Mouse (Mus musculus): ENCODE measurements around the gene Man1c1. TPM values are rescaled to one million over a fixed set of nuclear protein-coding genes. Genes with fewer than 3 reads are reported as not detected.

The Man1c1 gene
- total RNA-seq (2017), result 12.8 to 13.9 TPM (median 13.3 TPM) in 3 replicates

GRCm38 (mm10) chr4:134703835-134704546 lies at the start of gene Man1c1:
Gene Man1c1 (minus strand): TSS chr4:134704290.
- ATAC-seq (replicated peaks; ENCODE audit: insufficient number of reproducible peaks, low FRiP score, low TSS enrichment, poor library complexity, severe bottlenecking), result peak; percentile 92

DNA sequence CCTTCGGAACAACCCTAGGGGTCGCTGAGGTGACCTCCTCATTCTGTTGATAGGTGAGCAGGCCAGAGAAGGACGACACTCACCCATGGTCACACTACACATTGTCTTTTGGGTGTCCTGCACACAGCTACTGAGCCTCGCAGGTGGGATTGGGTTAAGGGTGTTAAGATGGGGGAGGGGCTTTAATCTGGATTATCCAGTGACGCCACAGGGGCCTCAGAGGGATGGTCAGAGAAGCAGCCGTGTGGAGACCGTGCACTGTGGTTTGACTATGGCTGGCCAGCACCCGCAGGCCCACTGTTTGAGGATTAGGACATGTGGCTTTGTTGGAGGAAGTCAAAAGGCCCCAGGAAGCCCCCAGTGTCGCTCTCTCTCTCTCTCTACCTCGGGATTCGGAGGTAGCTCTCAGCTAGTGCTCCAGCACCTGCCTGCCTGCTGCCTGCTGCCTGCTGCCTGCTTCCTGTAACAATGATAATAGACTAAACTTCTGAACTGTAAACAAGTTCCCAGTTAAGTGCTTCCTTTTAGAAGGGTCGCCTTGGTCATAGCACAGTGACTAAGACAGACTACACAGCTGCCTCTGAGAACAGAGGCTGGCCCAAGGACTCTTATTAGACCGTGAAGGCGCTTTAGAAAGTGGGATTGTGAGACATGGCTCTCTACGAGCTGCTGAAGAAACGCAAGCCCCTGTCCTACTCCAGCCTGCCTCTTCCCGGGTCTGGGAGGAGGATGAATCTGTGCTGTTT lies 49.6 kb upstream of the Man1c1 start:
- no peak for ATAC-seq (replicated peaks; ENCODE audit: insufficient number of reproducible peaks, low FRiP score, low TSS enrichment, poor library complexity, severe bottlenecking)

GRCm38 (mm10) chr4:134752911-134753426 lies 48.9 kb upstream of the Man1c1 start:
- ATAC-seq (replicated peaks; ENCODE audit: insufficient number of reproducible peaks, low FRiP score, low TSS enrichment, poor library complexity, severe bottlenecking), result no peak

DNA sequence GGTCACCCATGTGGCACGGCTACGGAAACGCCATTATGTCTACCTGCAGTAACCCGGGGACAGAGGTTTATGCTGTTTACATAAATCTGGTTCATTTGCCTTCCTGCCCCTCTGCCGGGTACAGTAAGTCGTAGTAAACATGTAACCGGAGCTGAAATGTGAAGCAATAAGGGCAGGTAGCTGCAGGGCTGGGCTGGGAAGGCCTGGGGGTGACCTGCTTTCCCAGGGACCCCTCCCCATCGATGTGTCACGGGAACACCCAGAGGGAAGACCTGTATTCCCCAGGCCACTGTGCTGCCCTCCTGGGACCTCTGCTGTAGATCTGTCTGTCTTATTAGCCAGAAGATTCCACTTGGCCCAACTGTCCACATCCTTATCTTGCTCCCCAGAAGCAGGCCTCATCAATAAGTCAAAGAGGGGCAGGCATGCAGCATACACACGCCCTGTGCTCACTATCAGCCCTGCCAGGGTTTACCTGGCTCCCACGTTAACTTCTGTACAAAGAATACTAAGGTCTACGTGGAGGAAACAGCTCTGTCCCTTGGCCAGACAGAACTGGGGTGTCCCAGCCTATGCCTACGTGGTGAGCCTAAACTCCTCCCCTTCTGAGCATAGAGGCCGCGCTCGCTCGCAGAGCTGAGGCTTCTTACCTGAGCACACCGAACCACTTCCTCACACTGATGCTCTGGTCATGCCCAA lies 47.7 kb upstream of the Man1c1 start:
- ATAC-seq (replicated peaks; ENCODE audit: insufficient number of reproducible peaks, low FRiP score, low TSS enrichment, poor library complexity, severe bottlenecking), result no peak

GRCm38 (mm10) chr4:134750825-134751224 lies 46.7 kb upstream of the Man1c1 start:
- ATAC-seq (replicated peaks; ENCODE audit: insufficient number of reproducible peaks, low FRiP score, low TSS enrichment, poor library complexity, severe bottlenecking), result no peak

DNA sequence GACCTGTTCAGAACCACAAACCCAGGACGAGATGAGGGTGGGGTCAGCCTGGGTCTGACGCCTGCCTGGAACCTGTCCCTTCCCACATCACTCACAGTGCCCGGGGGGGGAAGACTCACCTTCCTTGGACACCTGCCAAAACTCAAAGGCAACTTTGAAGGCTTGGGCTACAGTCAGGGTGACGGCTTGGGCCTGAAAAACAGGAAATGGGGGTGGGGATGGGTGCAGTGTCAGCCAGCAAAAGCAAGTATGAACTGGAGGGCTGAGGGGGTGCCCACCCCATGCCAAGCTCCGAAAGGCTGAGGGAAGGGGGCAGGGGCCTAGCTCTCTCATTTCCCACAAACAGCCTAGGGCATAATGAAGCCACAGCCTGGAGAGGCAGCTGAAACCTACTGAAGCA lies 46.2 kb upstream of the Man1c1 start:
- 0 out of 2 replicates have a peak, but pooled peaks have one; percentile 7 for ATAC-seq (replicated peaks; ENCODE audit: insufficient number of reproducible peaks, low FRiP score, low TSS enrichment, poor library complexity, severe bottlenecking)

GRCm38 (mm10) chr4:134749301-134750030 lies 45.4 kb upstream of the Man1c1 start:
- ATAC-seq (replicated peaks; ENCODE audit: insufficient number of reproducible peaks, low FRiP score, low TSS enrichment, poor library complexity, severe bottlenecking), result no peak; the same call in 1 of the 2 replicates

DNA sequence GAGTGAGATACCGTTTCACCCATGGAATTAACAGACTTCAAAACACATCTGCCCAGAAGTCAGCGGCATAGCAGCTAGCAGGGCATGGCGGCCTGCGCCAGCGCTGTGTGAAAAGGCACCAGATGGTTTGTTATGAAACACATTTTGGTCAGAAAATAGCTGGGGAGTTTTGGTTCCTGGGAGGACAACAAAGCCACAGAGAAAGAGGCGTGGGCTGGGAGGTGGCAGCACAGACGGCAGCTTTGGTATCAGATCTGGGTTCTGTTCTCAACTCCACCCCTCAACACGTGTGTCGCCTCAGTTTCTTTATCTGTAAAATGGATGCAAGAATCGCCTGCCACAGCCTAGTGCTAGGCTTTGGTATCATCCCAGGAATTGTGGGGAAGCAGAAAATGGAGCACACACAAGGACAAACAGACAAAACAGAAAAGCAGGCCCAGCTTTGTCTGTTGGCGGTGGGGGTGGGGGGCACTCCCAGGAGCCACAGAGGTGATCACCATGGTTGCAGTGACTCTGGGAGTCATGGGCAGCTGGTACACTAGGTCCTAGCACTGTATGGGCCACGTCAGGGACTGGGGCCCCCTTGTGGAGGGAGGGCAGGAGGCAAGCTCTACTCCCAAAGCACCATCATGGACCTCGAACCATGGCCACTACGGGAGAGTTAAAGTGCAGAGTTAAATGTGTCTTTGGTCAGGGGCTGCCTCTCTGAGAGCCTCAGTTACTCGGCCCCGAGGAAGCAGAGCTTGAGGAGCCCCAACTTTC lies 42.0 kb upstream of the Man1c1 start:
- ATAC-seq (replicated peaks; ENCODE audit: insufficient number of reproducible peaks, low FRiP score, low TSS enrichment, poor library complexity, severe bottlenecking), result no peak

DNA sequence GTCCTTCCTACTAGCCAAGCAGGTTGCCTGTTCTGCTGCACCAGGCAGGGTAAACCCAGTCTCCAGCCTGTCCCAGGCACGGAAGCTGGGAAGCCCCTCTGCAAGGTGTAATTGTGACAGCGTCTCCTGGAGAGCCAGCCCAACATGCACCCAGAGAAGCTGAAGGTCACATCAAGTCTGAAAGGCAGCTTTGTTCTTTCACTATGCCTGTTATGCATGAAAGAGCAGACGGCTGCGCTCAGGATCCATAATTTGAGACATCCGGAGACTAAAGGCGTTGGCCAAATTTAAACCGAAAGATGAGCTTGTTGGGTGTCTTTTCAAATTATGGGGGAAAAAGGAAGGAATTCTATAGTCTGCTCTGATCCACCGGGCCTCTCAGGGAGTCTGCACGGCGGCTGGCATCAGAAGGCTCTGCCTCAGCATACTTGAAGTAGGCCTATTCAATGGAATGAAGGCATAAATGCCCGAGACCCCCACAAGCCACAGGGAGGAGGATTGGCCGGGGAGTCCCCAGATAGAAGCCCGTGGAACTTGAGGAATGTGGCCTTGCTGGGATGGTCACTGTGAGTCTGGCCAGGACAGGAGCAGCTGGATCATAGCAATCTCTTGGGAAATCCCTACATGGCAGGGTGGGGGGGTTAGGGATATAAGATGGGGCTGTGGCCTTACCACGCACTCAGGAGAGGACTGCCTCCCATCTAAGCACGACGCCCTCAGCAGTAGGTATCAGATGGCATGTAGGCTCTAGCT lies 40.0 kb upstream of the Man1c1 start:
- no peak for ATAC-seq (replicated peaks; ENCODE audit: insufficient number of reproducible peaks, low FRiP score, low TSS enrichment, poor library complexity, severe bottlenecking)

DNA sequence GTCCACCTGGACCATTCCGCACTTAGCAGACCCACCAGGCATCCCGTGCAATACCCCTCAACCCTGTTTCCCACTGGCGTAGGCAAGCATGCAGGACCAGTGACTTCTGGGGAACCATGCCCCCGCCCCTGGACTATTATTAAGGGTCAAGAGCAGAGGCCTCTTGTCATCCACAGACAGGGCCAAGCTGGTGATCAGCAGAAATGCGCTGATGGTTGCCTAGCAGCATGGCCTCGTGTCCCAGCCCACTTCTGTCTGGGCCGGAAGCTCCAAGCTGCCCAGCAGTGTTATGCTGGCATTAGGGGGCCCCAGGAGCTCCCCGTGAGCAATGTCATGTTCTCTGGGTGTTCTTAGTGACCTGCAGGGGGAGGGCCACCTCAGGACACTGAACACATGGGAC lies 37.9 kb upstream of the Man1c1 start:
- ATAC-seq (replicated peaks; ENCODE audit: insufficient number of reproducible peaks, low FRiP score, low TSS enrichment, poor library complexity, severe bottlenecking), result no peak

DNA sequence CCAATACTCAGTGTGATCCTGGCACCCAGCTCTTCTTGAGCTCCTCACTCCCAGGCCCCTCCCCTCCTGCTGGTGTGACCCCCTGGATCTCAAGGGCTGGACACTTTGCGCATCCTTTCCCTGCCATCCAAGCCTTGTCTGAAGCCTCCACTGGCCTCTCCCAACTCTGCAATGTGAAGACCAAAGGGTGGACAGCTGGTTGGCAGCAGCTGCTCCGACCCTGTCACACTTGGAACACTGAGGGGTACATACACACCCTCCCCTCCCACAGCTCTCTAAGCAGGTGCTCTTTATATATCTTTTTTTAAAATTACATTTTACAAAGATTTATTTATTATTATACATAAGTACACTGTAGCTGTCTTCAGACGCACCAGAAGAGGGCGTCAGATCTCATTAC lies 36.1 kb upstream of the Man1c1 start:
- no peak for ATAC-seq (replicated peaks; ENCODE audit: insufficient number of reproducible peaks, low FRiP score, low TSS enrichment, poor library complexity, severe bottlenecking)

GRCm38 (mm10) chr4:134739530-134739929 lies 35.4 kb upstream of the Man1c1 start:
- ATAC-seq (replicated peaks; ENCODE audit: insufficient number of reproducible peaks, low FRiP score, low TSS enrichment, poor library complexity, severe bottlenecking), result no peak

DNA sequence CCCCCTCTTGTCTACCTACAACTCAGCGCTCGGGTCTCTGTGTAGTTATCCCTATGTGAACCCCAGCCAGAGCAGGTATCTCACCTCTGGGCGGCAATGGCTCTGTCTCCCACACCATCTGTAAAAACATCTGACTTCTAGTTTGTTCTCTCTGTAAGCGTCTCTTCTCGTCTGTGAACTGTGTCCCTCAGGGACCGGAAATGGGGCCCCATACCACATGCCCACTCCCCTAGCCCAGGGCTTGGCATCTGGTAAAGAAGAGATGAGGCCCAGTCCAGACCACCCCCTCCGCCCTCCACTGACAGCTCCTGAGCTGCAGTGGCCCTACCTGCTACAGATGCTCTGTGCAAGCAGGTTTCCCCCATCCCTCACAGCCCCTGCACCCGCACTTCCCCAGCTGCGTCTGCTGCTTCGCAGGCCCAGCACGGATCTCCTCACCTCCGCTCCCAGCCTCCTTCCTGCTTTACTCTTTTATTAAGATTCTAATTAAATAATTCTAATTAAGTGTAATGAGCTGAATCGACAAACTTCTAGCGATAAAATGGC lies 33.3 kb upstream of the Man1c1 start:
- no peak for ATAC-seq (replicated peaks; ENCODE audit: insufficient number of reproducible peaks, low FRiP score, low TSS enrichment, poor library complexity, severe bottlenecking)

- ATAC-seq (replicated peaks; ENCODE audit: insufficient number of reproducible peaks, low FRiP score, low TSS enrichment, poor library complexity, severe bottlenecking), result no peak
Observed at GRCm38 (mm10) chr4:134736147-134736546, 32.1 kb upstream of the Man1c1 start.

DNA sequence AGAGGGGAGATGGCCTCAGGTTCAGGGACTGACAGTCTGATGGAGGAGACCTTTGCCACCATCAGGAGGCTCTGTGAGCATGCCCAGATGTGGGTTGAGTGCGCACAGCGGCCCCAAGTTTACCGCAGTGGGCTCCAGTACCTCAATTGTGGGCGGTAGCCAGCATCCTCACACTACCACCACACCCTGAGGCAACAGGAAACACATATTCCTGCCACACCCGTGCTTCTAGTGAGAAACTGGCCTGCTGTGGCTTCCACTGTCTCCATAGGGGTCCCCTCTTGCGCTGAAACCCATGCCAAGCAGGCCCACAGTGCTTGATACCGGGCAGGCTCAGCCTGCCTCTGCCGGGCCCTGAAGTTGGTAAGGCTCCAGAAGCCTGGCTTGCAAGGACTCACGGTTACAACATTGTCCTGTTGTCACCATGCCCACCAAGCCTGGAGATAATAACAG lies 30.6 kb upstream of the Man1c1 start:
- ATAC-seq (replicated peaks; ENCODE audit: insufficient number of reproducible peaks, low FRiP score, low TSS enrichment, poor library complexity, severe bottlenecking), result peak; percentile 77

DNA sequence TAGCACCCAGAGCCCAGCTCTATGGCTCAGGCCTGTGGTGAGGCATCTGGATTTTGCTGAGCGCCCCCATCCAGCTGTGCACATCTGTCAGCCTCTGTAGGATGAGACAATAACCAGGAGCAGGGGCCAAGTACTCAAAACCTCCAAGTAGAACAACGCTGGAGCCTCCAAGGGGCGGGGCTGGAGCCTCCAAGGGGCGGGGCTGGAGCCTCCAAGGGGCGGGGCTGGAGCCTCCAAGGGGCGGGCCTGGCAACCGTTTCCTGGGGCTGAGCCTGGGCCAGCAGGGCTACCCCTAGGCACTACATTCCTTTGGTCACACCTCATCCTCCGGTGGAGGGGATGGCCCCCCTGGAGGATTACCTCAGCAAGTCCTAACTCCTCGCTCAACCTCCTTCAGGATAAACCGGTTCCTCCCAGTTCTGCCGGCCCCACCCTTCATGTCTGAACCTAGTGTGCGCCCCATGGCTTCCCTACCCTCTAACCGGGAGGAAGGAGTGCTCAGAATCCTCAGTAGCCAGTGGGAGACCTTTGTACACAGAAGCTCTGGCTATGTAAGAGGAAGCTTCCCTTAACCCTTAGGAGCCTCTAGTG lies 30.0 kb upstream of the Man1c1 start:
- no peak for ATAC-seq (replicated peaks; ENCODE audit: insufficient number of reproducible peaks, low FRiP score, low TSS enrichment, poor library complexity, severe bottlenecking)

- no peak for ATAC-seq (replicated peaks; ENCODE audit: insufficient number of reproducible peaks, low FRiP score, low TSS enrichment, poor library complexity, severe bottlenecking)
Observed at GRCm38 (mm10) chr4:134733371-134733770, 29.3 kb upstream of the Man1c1 start.
